Mouse (Mus musculus): ENCODE data around the gene Fam98c.
"Not testable (repeated sequence)": the region's sequence is repeated elsewhere in the genome, so short reads cannot be mapped to it uniquely, and the experiment has no call there.

Fam98c gene

DNA sequence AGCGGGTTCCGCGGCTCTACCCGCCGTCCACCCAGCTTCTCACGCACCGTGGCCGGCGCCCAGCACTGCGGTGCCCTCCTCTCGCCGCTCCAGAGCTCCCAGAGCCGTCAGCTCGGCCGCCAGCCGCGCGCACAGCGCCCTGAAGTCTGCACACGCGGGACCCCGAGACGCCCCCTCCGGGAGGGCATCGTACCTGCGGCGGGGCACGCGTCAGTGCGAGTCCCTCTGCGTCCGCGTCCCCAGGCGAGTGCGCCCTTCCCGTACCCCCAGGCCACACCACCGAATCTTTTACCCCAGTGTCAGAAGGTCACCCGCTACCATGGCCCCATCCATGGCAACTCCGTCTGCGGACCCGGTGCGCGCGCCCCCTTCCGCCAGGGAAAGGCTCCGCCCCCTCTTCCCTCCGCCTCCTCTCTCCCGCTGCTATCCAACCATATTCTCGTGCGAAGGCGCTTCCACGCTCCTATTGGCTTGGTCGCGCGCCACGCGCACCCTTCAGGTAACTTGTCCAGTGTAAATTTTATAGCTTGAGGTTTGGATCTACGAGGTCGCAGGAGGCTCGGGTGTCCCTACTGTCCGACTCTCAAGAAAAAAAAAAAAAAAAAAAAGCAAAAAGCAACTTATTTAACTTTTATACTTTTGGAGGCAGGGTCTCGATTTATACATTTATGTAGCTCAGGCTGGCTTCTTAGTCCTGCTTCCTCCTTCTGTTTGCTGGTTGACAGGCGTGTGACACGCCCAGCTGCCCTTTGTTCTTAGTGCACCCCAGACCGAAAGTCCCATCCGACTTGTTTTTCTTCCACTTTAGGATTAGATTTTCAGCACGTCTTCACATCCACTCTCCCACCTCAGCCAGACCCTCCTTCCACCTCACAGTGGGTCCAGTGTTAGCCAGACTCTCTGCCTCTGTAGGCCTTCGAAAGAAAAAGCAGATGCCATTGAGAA is at the start of gene Fam98c:
Gene Fam98c (minus strand): TSS at position 397 of the 945 bp plus-strand sequence.
- DNase-seq (ENCODE audit: low read depth in 1 of 2, low spot score in 2 of 2), result peak in 1 of 2 experiments; percentile 62

DNA sequence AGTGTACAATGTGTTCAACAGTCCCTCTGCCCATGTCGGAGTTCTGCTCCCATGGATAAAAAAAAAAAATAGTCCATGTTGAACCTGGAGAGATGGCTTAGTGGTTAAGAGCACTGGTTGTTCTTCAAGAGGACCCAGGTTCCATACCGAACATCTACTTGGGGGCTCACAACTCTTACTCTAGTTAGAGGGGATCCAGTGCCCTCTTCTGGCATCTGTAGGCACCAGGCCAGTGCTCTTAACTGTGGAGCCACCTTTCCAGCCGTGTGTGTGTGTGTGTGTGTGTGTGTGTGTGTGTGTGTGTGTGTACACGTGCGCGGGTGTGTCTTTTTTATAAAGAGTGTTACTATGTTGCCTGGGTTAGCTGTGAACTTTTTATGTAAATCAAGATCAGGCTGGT is 46.5 kb upstream of the Fam98c start:
- no peak for DNase-seq (ENCODE audit: low read depth in 1 of 2, low spot score in 2 of 2)

- not testable (repeated sequence) for DNase-seq (ENCODE audit: low read depth in 1 of 2, low spot score in 2 of 2)
Observed at GRCm38 (mm10) chr7:29194230-29194629, 38.2 kb upstream of the Fam98c start.

GRCm38 (mm10) chr7:29181323-29181722 is 25.3 kb upstream of the Fam98c start:
- DNase-seq (ENCODE audit: low read depth in 1 of 2, low spot score in 2 of 2), result not testable (repeated sequence)

DNA sequence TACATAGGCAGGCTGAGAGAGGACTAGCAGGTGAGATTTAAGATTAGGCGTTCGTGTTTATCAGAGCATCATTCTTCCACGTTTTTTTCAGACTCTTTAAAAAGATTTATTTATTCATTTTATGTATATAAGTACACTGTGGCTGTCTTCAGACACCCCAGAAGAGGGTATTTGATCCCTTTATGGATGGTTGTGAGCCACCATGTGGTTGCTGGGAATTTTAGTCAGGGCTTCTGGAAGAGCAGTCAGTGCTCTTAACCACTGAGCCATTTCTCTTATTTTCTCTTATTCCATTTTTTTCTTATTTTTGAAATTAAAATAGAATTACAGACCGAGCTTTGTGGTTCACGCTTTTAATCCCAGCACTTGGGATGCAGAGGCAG is 24.8 kb upstream of the Fam98c start:
- no peak for DNase-seq (ENCODE audit: low read depth in 1 of 2, low spot score in 2 of 2)

DNA sequence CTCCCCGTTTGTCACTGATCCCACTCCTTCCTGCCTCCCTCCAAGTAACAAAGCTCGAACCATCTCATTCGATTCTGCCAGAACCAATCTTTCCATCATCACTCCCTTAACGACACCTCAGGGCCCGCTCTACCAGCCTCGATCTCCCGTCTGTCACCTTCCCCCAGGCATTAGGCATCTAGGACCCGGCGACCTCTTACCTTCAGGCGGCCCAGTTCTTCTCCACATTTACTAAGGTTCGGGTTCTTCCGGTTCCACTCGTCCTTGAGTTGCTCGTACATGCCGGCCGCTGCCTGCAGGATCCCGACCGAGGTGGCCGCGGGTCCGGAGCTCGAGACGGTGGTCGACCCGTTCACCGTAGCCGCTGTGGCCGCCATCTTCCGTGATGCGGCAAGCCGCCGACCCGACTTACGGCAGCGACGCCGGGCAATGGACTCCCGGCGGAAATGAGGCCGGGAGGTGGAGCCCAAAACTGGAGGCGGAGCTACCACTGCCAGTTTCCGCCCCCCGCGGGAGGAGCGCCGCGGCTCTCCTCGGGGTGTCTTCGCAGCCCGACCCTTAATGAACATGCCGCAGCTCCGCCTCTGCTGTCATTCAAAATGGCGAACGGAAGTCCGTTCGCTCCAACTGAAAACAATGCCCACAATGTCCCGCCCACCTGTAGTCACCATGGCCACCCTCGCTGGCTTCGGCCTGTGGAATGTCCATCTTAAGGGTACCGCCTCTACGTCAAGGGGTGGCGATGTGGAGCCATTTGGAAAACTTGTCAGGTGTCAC is 24.2 kb upstream of the Fam98c start, which contains the start of gene Psmd8:
Gene Psmd8 (minus strand): TSS at position 625 of the 777 bp plus-strand sequence.
- DNase-seq (ENCODE audit: low read depth in 1 of 2, low spot score in 2 of 2), result peak; percentile 93 to 96

GRCm38 (mm10) chr7:29179323-29179722 is 23.3 kb upstream of the Fam98c start:
- peak; percentile 40 to 54 for DNase-seq (ENCODE audit: low read depth in 1 of 2, low spot score in 2 of 2)

DNA sequence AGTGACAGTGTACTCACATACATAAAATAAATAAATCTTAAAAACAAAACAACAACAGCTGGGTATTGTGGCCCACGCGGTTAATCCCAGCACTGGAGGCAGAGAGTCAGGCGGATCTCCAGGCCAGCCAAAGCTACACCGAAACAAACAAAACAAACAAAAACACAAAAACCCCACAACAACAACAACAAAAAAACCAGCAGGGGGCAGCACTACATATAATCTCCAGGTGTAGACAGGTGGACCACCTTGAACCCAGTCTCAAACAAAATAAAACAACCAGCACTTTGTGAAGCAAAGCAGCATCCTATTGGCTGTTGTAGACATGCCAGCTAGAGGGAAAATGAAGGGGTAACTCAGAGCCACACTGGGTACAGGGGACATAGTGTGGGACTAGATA is 22.1 kb upstream of the Fam98c start:
- DNase-seq (ENCODE audit: low read depth in 1 of 2, low spot score in 2 of 2), result no peak

DNA sequence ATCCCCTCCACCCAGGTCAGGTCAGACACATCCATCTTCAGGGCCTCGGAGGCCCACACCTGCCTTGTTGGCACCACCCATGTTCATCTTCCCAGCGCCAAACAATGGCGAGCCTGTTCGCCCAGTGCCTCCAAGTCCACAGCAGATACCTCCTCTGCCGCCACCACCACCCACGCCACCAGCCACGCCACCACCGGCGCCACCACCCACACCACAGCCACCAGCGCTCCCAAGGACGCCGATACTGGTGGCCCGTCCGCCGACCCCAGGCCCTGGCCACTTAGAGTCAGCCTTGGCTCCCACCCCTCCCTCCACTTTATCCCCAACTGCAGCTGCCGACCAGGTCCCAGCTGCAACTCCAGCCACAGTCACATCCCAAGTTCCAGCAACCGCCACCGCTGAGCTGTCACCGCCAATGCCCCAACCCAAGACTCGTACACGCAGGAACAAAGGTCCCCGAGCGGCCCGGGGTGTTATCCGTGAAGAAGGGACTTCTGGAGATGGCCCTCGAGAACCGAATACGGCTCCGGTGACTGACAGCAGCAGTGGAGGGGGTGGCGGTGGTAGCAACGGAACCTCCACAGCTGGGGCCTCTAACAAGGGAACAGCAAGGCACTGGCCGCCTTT is 16.5 kb upstream of the Fam98c start:
- no peak for DNase-seq (ENCODE audit: low read depth in 1 of 2, low spot score in 2 of 2)

DNA sequence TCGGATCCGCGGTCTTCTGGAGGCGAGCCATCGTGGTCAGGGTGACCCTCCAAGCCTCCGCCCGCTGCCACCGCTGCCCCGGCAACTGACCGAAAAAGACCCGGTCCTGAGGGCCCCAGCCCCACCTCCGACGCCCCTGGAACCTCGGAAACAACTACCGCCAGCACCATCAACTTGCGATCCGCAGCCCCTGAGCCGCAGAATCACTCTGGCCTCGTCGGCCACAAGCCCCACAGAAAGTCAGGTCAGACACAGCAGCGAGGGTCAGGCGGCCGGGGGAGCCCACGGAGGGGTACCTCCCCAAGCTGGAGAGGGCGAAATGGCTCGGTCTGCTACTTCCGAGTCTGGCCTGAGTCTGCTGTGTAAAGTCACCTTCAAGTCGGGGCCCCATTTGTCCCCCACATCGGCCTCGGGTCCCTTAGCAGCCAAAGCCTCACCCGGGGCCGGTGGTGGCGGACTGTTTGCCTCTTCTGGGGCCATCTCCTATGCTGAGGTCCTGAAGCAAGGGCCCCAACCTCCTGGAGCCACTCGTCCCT is 15.6 kb upstream of the Fam98c start:
- DNase-seq (ENCODE audit: low read depth in 1 of 2, low spot score in 2 of 2), result no peak

DNA sequence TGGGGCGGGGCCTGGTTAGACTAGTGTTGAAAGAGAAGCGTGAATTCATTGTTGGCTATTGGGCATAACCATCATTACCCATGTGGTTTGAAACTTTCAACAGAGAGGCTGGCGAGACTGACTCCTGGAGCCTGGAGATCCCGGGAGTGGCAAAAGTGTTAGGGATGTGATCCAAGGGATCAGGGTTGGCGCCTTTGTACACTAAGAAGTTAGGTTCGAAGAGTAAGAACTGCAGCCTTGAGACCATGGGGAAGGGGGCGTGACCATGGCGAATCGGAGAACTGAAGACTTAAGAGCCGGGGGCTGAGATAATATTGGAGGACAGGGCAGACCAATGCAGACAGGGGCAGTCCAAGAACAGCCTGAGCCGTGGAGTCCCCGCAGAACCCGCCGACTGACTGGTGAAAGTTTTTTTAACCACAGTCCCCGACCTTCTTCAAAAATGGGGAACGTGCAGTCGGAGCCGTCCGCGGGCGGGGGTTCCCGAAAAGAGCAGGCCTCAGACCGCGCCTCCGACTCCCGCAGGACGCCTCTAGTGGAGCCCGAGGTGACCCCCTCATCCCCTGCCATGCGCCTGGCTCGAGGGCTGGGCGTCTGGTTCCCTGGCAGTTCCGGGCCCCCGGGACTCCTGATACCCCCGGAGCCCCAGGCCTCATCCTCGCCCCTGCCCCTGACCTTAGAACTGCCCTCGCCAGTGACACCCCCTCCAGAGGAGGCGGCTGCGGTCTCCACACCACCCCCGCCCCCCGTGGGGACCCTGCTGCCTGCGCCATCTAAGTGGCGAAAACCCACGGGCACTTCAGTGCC is 14.9 kb upstream of the Fam98c start:
- DNase-seq (ENCODE audit: low read depth in 1 of 2, low spot score in 2 of 2), result peak in 1 of 2 experiments; percentile 69

DNA sequence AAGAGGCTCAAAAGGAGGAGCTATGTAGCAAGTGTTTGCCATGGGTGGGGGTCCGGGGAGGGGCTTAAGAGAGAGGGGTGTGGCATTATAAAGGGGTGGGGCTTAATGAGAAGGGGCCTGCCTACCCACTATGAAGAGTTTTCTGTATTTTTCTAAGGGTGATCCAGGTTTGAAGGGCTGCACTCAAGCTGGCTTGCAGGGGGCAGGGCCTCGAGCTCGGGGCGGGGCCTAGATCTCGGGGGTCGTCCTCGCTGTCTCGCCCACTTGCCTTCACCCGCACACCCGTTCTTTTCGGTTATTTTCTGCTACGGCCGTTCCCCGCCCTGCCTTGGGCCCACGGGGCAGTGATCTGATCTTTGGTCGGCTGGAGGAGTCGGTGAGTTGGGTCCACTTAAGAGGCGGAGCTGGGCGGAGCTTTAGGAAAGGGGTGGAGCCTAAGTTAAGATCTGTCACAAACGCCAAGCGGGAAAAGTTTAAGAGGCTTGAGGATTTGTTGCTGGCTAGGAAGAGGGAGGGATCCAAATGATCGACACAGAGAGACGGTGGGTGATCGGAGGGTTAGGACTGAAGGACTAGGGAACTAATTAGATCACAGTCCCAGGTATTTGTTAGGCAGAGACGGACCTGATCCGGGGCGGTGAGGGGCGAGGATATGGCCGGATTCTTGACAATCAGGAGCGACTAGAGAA is 14.2 kb upstream of the Fam98c start, which contains the start of the genes Ggn and Spred3:
Gene Ggn (plus strand): TSS at position 145 of the 689 bp plus-strand sequence.
Gene Spred3 (minus strand): TSS at position 346 of the 689 bp plus-strand sequence.
- DNase-seq (ENCODE audit: low read depth in 1 of 2, low spot score in 2 of 2), result peak in 1 of 2 experiments; percentile 47

DNA sequence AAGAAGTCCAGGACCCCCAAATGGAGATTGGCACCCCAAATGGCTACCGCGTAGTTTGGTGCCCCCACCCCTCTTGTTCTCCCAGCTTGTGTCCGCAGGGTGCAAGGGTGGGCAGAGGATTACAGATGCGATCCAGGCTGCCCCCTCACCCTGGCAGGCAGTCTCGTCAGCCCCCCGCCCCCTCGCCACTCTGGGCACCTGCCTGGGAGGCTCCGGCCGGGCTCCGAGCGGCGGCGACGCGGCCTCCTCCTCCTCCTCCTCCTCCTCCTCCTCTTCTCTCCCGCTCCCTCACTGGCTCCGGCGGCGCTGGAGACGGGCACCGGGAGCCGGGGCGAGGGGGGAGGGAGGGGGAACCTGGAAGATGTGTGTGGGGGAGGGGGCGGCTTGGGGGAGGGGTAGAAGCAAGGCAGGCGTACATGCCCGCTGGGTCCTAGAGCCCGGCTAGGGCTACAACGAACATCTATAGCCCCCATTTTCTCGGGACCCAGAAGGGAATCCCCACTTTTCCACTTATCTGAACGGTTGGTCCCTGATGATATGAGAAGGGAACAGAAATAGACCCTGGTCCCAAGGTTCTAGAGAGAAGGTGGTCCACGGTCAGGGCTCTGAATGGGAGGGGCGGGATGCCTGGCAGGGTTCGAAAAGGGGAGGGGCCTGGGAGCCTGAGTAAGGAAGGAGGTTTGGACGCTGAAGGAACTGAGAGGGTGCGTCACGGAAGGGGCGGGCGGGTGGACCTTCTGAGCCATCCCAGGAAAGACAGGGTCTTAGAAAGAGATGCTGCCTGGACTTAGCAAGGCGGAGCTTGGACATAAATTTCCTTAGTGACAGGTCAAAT is 13.4 kb upstream of the Fam98c start:
- DNase-seq (ENCODE audit: low read depth in 1 of 2, low spot score in 2 of 2), result no peak

DNA sequence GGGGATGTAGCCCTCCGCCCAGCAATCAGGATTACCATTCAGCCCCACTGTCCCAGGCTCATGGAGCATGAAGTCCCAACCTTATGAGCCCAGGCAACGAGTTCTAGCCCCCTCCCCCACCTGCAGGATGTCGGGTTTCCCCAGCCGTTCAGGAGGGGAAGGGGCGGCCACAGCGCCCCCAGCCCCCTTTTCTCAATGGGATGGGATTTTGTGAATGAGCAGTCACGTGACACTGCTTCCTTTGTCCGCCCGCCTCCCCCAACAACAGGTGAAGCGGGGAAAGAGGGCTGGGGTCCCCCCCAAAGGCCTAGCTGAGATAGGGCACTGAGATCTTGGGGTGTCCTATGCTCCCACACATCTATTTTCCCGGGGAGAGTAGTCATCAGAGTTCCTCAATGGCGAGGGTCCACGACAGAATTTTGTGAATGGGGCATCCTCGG is 12.8 kb upstream of the Fam98c start:
- DNase-seq (ENCODE audit: low read depth in 1 of 2, low spot score in 2 of 2), result no peak

- no peak for DNase-seq (ENCODE audit: low read depth in 1 of 2, low spot score in 2 of 2)
Observed at GRCm38 (mm10) chr7:29168121-29168695, 12.2 kb upstream of the Fam98c start.

DNA sequence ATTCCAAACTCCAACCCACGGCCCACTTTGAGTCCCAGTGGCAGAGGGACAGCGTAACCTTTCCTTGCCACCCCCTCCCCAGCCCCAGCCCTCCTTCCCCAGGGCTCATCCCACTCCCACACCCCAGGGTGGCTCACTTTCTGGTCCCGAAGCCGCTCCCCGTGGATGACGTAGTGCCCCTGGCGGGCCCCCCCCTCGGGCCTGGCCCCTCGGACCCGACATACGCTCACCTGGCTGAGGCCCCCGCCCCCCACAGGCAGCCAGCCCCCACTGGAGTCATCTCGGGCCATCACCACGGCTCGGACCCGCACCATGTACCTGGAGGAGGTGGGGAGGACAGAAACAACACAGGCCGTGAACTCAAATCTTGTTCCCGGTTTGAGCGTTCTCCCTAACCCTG is 11.6 kb upstream of the Fam98c start:
- no peak for DNase-seq (ENCODE audit: low read depth in 1 of 2, low spot score in 2 of 2)

DNA sequence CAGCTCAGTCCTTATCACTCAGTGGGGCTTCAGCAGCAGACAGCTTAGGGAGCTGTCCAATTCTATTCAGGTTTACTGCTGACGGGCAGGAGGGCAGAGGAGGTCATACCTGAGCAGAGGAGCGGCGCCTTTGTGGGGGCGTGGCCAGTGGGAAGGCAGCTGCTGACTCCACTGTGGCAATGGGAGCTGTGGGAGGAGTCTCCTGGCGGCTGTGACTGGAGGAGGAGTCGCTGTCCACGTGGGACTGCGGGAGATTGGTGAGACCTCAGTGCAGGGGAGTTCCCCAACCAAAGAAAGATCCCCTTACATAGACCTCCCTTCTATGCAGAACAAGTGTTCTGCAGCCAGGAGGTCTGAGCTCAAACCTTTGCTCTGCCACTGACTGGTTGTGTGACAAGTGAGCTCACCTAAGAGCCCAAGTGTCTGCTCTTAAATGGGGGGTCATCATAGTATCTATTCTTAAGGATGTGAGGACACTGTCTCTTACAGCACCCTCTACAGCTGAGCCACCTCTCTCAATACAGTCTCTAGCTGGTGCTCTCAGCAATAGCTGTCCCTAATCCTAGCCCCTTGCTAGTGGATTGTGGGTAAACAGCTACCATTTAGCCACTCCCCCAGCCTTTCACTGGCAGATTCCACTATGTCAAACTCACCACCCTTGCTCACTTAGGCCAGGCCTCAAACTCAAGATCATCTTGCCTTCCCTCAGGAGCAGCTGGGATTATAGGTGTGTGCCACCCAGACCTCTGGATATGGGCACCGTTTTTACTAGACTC is 6.9 kb upstream of the Fam98c start:
- no peak for DNase-seq (ENCODE audit: low read depth in 1 of 2, low spot score in 2 of 2)
